Mouse (Mus musculus) forebrain, postnatal 0 days (tissue): ENCODE data around the gene Snd1. TPM values are rescaled to one million over a fixed set of nuclear protein-coding genes. Genes with fewer than 3 reads are reported as not detected.
A peak's percentile ranks its signal among the peaks of the same experiment; 100 is the strongest.

ENCODE experiments used
- ATAC-seq: fragments of 200-750 bp; cut with Nextera tagmentation; 2 replicates; pipeline ENCODE4 v1.8.0; 2017; ENCODE audit warnings: mild to moderate bottlenecking, moderate library complexity
- DNase-seq: peaks from one replicate; pipeline ENCODE4 v3.0.0-alpha.2; 2015
- H3K27ac ChIP-seq: fragments of 300-500 bp; sonication (generic); 2 replicates; pipeline ENCODE4 v1.5.1; 2014; ENCODE audit warnings: low read depth, mild to moderate bottlenecking, antibody characterized with exemption, low read length, moderate library complexity, mixed read lengths
- H3K27me3 ChIP-seq: fragments of 300-500 bp; sonication (generic); 2 replicates; pipeline ENCODE4 v1.6.1; 2014; ENCODE audit warnings: mild to moderate bottlenecking, low read length, mixed read lengths; ENCODE audit not compliant: insufficient read depth
- H3K36me3 ChIP-seq: fragments of 300-500 bp; sonication (generic); 2 replicates; pipeline ENCODE4 v1.6.1; 2014; ENCODE audit warnings: mild to moderate bottlenecking, moderate library complexity; ENCODE audit not compliant: insufficient read depth
- H3K4me1 ChIP-seq: fragments of 300-500 bp; sonication (generic); 2 replicates; pipeline ENCODE4 v1.6.1; 2014; ENCODE audit warnings: antibody characterized with exemption; ENCODE audit not compliant: insufficient read depth
- H3K4me2 ChIP-seq: fragments of 300-500 bp; sonication (generic); 2 replicates; pipeline ENCODE4 v1.6.1; 2014; ENCODE audit warnings: low read depth, mild to moderate bottlenecking, moderate library complexity
- H3K4me3 ChIP-seq: fragments of 300-500 bp; sonication (generic); 2 replicates; pipeline ENCODE4 v1.5.1; 2014; ENCODE audit warnings: low read depth, low read length, mixed read lengths
- H3K9ac ChIP-seq: fragments of 300-500 bp; sonication (generic); 2 replicates; pipeline ENCODE4 v1.6.1; 2014; ENCODE audit warnings: mild to moderate bottlenecking
- H3K9me3 ChIP-seq: fragments of 300-500 bp; sonication (generic); 2 replicates; pipeline ENCODE4 v1.6.1; 2016; ENCODE audit warnings: low read length
- CTCF ChIP-seq: sonication (generic); IDR thresholded peaks from 2 replicates; pipeline ENCODE4 v1.5.1; 2016; ENCODE audit warnings: antibody characterized with exemption, control low read depth, low read depth
- WGBS: fragments of 180-500 bp; shearing (Covaris S2); extraction: QIAGEN DNeasy Blood & Tissue Kit; methylation state at CpG from one replicate; pipeline ENCODE4 v1.1.7; 2014; 5-methylcytosine and 5-hydroxymethylcytosine counted together
- polyA plus RNA-seq: library from polyadenylated mRNA; unstranded; fragments of >200 nt; fragmentation: Nextera tagmentation; extraction: Ambion mirVana; gene quantifications from 2 replicates; pipeline ENCODE4 v1.2.1, GENCODE M21; 2015
- total RNA-seq: library from RNA; depleted of rRNA; stranded (reverse); fragments of >200 nt; gene quantifications from 2 replicates; pipeline ENCODE4 v1.2.3, GENCODE M21; 2014

Gene Snd1
- total and polyA plus RNA-seq, 2 experiments from 2014 or later = 72.4 to 90.8 TPM

DNA sequence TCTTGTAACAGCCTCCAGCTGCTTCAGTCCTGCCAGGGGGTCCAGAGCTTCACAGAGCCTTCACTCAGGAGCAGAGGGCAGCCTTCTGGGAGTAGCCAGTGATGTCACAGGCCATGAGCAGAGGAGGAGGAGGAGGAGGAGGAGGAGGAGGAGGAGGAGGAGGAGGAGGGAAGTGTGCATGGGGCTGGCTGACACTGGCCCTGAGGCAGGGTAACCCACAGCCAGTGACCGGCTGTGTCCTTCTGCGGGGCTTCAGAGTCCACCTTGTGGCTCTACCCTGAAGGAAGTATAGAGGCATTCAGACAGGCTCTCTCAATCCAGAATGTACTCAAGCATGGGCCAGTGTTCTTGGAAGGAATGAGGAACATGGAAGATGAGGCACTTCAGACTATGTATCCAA lies 25.7 kb upstream of the Snd1 start, which contains the start of gene Pax4:
Gene Pax4, minus strand, starts transcription at position 101 of the 400 bp plus-strand sequence.
- no peak within 1 kb of the TSS for H3K4me2 ChIP-seq
- no peak within 1 kb of the TSS for H3K4me3 ChIP-seq
- H3K27me3 ChIP-seq = peaks cover 21% of the 10 kb centered on the region
- no peaks in the 10 kb centered on the region for H3K36me3 ChIP-seq
- no peak for ATAC-seq
- no peak for TF ChIP-seq CTCF
- H3K4me1 ChIP-seq = no peaks in the 10 kb centered on the region
- H3K9ac ChIP-seq = no peak within 1 kb of the TSS
- H3K27ac ChIP-seq = no peak within 1 kb of the TSS
- no peaks in the 10 kb centered on the region for H3K9me3 ChIP-seq
- DNase-seq = no peak
- WGBS = 87% methylated on average over 2 of the region's 2 CpGs

DNA sequence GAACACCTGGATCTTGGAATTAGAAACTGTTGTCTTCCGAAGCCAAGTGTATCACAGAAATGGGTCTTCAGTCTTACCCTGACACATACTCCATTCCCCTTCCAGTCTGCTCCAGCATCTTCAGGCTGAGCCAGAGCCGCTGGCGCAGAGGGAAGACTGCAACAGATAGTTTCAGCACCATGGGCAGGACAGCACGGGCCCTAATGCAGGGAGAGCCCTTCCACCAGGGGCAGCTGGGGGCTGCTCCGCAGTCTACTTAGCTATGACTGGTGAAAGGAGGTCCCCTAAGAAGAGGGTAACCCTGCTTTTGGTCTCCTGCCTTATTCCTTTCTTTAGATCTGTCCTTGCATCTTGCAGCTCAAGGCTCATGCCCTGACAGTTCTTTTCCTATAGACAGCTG lies 24.5 kb upstream of the Snd1 start:
- H3K27ac ChIP-seq = no peak overlapping the region
- no peak for DNase-seq
- TF ChIP-seq CTCF = no peak
- H3K4me2 ChIP-seq = no peak overlapping the region
- H3K9ac ChIP-seq = no peak overlapping the region
- no peak for ATAC-seq
- H3K4me1 ChIP-seq = no peaks in the 10 kb centered on the region
- H3K4me3 ChIP-seq = no peak overlapping the region
- H3K9me3 ChIP-seq = no peaks in the 10 kb centered on the region
- H3K27me3 ChIP-seq = peaks cover 21% of the 10 kb centered on the region
- no peaks in the 10 kb centered on the region for H3K36me3 ChIP-seq
- 19% methylated on average over 5 of the region's 5 CpGs for WGBS

GRCm38 (mm10) chr6:28450977-28451376 lies 24.0 kb upstream of the Snd1 start:
- WGBS = 2% methylated on average over 12 of the region's 12 CpGs
- DNase-seq = no peak
- H3K4me2 ChIP-seq = no peak overlapping the region

DNA sequence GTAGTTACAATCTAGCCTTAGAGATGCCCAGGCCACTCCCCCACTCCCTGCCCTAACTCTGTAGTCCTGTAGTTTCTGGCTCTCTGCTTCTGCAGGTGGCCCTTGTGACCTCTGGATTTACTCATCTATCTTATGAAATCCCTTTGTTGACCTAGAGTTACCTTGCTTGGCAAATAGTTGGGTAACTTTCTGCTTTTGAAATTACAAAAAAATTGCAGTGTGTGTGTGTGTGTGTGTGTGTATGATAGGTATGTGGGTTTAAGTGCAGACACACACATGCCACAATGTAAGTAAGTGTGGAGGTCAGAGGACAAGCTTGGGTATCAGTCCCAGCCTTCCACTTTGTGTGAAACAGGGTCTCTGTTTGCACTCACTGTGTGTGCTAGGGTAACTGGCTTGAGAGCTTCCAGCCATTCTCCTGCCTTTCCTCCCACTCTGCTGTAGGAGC lies 15.7 kb upstream of the Snd1 start:
- Histone ChIP-seq H3K27me3 (no peaks in the 10 kb centered on the region), H3K9me3 (no peaks in the 10 kb centered on the region), H3K36me3 (no peaks in the 10 kb centered on the region), H3K27ac (no peak overlapping the region), H3K4me3 (no peak overlapping the region), H3K4me1 (no peaks in the 10 kb centered on the region), H3K4me2 (no peak overlapping the region), H3K9ac (no peak overlapping the region)
- ATAC-seq (no peak), DNase-seq (no peak)
- no peak for TF ChIP-seq CTCF

More at GRCm38 (mm10) chr6:28450977-28451376, 24.0 kb upstream of the Snd1 start:
- Histone ChIP-seq H3K9ac (no peak overlapping the region), H3K27ac (no peak overlapping the region), H3K4me1 (no peaks in the 10 kb centered on the region), H3K27me3 (peaks cover 21% of the 10 kb centered on the region), H3K4me3 (no peak overlapping the region), H3K9me3 (no peaks in the 10 kb centered on the region), H3K36me3 (no peaks in the 10 kb centered on the region)
- no peak for TF ChIP-seq CTCF
- ATAC-seq = no peak

GRCm38 (mm10) chr6:28460534-28460933 lies 14.4 kb upstream of the Snd1 start:
- WGBS = 9% methylated on average over 5 of the region's 5 CpGs
- ATAC-seq = no peak
- no peak for DNase-seq

GRCm38 (mm10) chr6:28464630-28465029 lies 10.3 kb upstream of the Snd1 start:
- no peak overlapping the region for H3K27ac ChIP-seq
- TF ChIP-seq CTCF = no peak
- H3K9ac ChIP-seq = no peak overlapping the region
- no peak overlapping the region for H3K4me2 ChIP-seq
- WGBS = 59% methylated on average over 6 of the region's 6 CpGs
- DNase-seq (no peak), ATAC-seq (no peak)
- H3K36me3 ChIP-seq = no peaks in the 10 kb centered on the region
- H3K27me3 ChIP-seq = no peaks in the 10 kb centered on the region
- H3K9me3 ChIP-seq = no peaks in the 10 kb centered on the region
- H3K4me1 ChIP-seq = no peaks in the 10 kb centered on the region
- H3K4me3 ChIP-seq = no peak overlapping the region

More at GRCm38 (mm10) chr6:28460534-28460933, 14.4 kb upstream of the Snd1 start:
- H3K4me1 ChIP-seq = no peaks in the 10 kb centered on the region
- no peaks in the 10 kb centered on the region for H3K9me3 ChIP-seq
- H3K9ac ChIP-seq = no peak overlapping the region
- H3K36me3 ChIP-seq = no peaks in the 10 kb centered on the region
- H3K27ac ChIP-seq = no peak overlapping the region
- no peak overlapping the region for H3K4me3 ChIP-seq
- no peak overlapping the region for H3K4me2 ChIP-seq
- H3K27me3 ChIP-seq = no peaks in the 10 kb centered on the region
- peak; percentile 55 for TF ChIP-seq CTCF

DNA sequence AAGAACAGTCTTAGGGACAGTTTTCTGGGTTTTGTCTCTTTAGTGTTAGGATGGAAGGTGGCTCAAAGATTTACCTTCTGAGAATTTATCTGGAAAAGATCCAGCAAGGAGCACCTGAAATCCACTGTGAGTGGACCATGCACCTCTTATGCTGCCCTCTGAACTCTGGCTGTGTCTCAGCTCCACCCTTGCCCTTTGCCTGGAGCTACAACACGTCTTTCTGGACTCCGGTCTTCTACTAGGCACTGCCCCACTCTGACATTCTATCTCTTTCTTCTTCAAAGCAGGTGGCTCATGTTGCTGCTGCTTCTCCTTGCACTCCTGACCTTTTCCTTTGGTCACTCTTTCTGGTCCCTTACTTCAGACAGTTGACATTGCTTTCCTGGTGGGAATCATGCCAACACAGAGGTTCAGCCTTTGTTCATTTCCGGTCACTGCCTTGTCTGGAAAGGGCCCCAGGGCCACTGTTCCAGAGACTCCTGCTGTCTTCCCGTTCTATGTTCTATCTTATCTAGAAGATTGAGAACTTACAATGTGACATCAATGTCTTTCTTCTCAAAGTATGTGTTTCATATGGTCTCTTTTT lies 4.8 kb upstream of the Snd1 start:
- no peaks in the 10 kb centered on the region for H3K9me3 ChIP-seq
- WGBS = 76% methylated on average over 4 of the region's 4 CpGs
- no peaks in the 10 kb centered on the region for H3K36me3 ChIP-seq
- no peaks in the 10 kb centered on the region for H3K27me3 ChIP-seq
- H3K27ac ChIP-seq = no peak overlapping the region
- H3K9ac ChIP-seq = no peak overlapping the region
- no peak overlapping the region for H3K4me3 ChIP-seq
- DNase-seq (no peak), ATAC-seq (no peak)
- no peaks in the 10 kb centered on the region for H3K4me1 ChIP-seq
- no peak for TF ChIP-seq CTCF
- no peak overlapping the region for H3K4me2 ChIP-seq
